Mouse (Mus musculus) thymus, postnatal 0 days (tissue): Measurements from ENCODE around the gene Derl2. TPM values are rescaled to one million over a fixed set of nuclear protein-coding genes. Genes with fewer than 3 reads are reported as not detected.
A peak's percentile ranks its signal among the peaks of the same experiment; 100 is the strongest.

Source experiments
- DNase-seq: peaks from one replicate; pipeline ENCODE4 v3.0.0-alpha.2; 2015; ENCODE audit warnings: low spot score
- polyA plus RNA-seq: library from polyadenylated mRNA; unstranded; fragments of >200 nt; fragmentation: Nextera tagmentation; extraction: Ambion mirVana; gene quantifications from 2 replicates; pipeline ENCODE4 v1.2.1, GENCODE M21; 2015

The Derl2 gene
- polyA plus RNA-seq, 1 experiment from 2014 or later: 59.7 TPM

DNA sequence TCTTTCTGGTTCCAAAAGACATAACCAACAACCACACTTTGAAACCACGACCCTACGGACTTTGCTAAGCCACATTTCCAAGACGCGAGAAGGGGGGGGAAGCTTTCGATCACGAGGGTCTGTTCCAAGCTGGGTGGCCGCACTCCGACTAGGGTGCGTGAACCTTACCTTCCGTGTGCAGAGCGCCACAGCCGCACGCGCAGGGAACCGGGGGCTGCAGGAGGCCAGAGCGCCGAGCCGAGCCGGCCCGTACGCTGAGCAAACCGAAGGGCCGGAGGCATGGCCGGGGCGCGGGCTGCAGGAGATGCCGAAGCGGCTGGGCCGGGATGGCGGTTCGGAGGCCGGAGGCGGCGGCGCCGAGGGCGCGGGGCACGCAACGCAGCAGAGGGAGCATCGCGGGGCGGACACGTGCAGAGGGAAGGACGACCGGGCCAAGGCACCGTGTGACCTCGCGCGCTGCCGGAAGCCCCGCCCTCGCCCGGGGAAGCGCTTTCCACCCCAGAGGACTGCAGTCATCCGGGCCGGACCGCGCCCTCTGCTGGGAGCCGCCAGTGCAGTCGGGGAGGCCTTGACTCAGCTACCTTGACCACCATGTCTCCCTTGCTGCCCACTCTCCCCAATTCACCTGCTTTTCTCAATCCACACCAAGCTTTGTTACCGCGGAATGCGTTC lies 36.9 kb downstream of the Derl2 start, which contains the start of gene C1qbp:
C1qbp (minus strand) TSS at position 470 of the 672 bp plus-strand sequence.
- peak; percentile 88 for DNase-seq

GRCm38 (mm10) chr11:70982030-70982429 lies 37.6 kb downstream of the Derl2 start:
- DNase-seq: no peak

DNA sequence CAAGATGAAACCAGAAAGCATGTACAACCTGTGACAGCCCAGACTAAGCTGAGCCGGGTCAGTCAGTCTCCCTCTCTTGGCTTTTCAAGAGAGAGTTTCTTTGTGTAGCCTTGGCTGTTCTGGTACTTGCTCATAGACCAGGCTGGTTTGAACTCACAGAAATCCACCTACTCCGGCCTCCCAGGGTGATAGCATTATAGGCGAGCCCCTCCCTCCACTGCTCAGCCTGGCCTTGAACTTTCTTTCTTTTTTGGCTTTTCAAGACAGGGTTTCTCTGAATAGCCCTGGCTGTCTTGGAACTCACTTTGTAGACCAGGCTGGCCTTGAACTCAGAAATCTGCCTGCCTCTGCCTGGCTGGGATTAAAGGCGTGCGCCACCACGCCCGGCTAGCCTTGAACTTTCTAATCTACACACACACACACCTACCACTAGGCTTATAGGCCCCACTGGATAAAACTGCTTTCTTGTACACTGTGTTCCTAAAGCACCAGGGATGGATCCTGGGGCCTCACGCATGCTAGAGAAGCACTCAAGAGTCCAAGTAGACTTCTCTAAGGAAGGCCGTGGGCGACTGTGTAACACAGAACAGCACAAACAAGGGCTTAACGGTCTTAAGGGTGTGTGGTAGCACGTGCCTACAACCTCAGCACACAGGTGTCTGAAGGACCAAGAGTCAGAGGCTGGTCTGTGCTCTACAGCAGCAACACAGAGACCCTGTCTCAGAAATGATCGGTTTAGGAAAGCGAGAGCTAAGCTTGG lies 38.7 kb downstream of the Derl2 start:
- no peak for DNase-seq

- DNase-seq: no peak
Observed at GRCm38 (mm10) chr11:70980232-70980631, 39.4 kb downstream of the Derl2 start.

- DNase-seq: no peak
Observed at GRCm38 (mm10) chr11:70977293-70977692, 42.3 kb downstream of the Derl2 start.

DNA sequence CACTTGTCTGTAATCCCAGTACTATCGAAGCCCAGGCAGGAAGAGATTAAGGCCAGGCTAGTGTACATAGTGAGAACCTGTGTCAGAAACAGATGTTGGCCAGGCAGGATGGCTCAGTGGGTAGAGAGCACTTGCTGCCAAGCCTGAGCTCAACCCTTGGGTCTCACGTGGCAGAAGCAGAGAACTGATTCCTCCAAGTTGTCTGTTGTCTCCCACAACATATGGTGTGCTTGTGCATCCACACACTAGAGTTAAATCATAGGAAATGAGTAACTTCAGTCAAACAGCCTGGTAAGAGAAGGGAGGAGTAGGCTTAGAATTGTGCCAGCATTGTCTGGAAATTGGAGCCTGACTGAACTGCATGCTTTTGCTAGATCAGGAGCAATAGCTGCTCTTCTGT lies 44.4 kb downstream of the Derl2 start:
- no peak for DNase-seq

DNA sequence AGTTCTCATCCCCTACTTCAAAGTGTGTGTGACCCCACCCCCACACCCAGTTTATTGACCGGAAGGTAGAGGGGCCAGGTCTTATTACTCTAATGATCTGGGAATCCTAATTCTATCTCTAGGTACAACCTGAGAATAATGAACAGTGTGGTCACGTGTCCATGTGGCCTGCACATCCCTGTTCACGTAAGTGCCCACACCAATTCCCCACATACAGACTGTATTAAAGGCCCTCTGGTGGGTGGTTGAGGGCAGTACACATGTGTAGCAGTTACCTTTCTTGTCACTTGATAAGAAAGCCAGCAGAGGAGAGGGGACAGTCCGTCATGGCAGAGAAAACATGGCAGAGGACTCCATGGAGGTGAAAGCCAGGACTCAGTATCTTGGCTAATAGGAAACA lies 45.7 kb downstream of the Derl2 start:
- DNase-seq: peak; percentile 13

- no peak for DNase-seq
Observed at GRCm38 (mm10) chr11:70972586-70972985, 47.1 kb downstream of the Derl2 start.

GRCm38 (mm10) chr11:70970560-70971540 lies 48.8 kb downstream of the Derl2 start:
- DNase-seq: peak; percentile 53

DNA sequence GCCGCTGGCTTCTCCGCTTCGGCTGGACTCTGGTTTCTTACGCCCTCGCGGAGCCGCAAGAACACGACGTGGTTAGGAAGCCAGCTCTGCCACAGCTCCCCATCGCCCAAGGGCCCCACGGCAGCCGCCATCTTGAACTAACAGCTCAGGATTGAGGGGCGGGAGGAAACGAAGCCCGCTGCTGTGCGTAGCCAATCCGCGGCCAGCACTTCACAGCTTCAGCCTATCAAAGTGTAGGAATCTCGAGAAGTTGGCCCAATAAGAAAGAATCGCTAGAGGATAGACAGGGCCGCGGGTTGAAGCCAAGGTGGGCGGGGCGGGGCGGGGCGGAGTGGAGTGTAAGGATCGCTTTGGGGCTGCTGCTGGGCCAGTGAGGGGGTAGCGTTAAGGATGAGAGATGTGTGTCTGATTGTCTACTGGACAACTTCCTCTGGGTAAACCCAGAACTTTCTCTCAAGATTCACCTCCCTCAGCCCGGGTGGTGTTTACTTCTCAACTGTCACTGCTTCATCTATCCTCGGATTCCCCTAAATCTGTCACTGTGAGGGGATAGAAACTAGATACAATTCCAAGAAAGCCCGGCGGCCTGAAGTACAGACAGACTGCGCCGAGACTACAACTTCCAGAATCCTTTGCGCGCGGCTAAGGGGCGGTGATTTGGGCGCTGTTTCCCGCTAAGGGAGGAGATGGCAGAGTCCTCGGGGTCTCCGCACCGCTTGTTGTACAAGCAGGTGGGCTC lies 49.7 kb downstream of the Derl2 start, which contains the start of the genes Nup88 and Rpain:
Nup88 (minus strand) TSS at position 153 of the 739 bp plus-strand sequence.
Rpain (plus strand) TSS at position 393 of the 739 bp plus-strand sequence.
- DNase-seq: peak; percentile 97

GRCm38 (mm10) chr11:70969271-70969794 lies 50.3 kb downstream of the Derl2 start:
- DNase-seq: peak; percentile 10

- DNase-seq: no peak
Observed at GRCm38 (mm10) chr11:70964222-70964907, 55.3 kb downstream of the Derl2 start.

DNA sequence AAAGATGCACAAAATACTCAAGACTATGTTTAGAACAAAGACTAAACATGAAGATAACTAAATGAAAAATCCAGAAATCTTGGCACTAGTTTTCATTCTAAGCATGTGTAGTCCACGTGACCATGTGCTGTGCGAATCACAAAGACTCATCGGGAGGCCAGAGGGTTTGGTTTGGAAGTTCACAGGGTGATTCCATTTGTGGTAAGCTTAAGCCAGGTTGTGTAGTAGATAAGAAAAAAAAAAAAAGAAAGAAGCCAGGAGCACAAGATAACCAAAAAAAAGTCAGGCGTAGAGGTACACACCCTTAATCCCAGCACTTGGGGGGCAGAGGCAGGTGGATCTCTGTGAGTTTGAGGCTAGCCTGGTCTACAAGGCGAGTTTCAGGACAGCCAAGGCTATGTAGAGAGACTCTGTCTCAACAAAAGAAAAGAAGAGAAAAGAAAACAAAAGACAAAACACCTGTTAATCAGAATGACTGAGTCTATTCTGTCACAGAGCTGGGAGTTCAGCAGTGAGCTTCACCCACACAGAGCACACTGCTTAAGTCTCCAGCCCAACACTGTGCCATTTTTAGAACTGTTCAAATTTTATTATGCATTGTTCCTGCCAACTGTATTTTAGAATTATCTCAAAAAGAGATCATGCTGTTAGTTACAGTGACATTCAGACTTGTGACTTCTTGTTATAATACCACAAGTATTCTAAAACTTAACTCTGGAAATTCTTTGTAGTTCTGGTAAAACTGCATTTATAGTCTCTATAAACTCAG lies 58.7 kb downstream of the Derl2 start:
- DNase-seq: no peak

Other genes starting within 250 kb of the Derl2 start
- 2.1 and 3.1 TPM in 2 replicates for gene Scimp, start 207.3 kb downstream of the Derl2 start, polyA plus RNA-seq
- 35.6 and 38.1 TPM in 2 replicates for gene Rabep1, start 175.1 kb downstream of the Derl2 start, polyA plus RNA-seq
- gene Nup88, start 49.9 kb downstream of the Derl2 start, polyA plus RNA-seq: 110 and 111 TPM in 2 replicates
- 85.4 and 92.6 TPM in 2 replicates for gene Rpain, start 49.6 kb downstream of the Derl2 start, polyA plus RNA-seq
- 278 and 301 TPM in 2 replicates for gene C1qbp, start 36.8 kb downstream of the Derl2 start, polyA plus RNA-seq
- gene Dhx33, start 15.4 kb downstream of the Derl2 start, polyA plus RNA-seq: 7.4 and 7.5 TPM in 2 replicates
- gene Mis12, start 230 bp downstream of the Derl2 start, polyA plus RNA-seq: 30.5 and 32.2 TPM in 2 replicates
- gene 6330403K07Rik, start 13.7 kb upstream of the Derl2 start, polyA plus RNA-seq: 1.7 and 2.1 TPM in 2 replicates
- 0.39 and 0.45 TPM in 2 replicates for gene Nlrp1a, start 124.9 kb upstream of the Derl2 start, polyA plus RNA-seq
- 0.09 and 0.17 TPM in 2 replicates for gene Nlrp1b, start 210.9 kb upstream of the Derl2 start, polyA plus RNA-seq